Mouse (Mus musculus): Measurements from ENCODE around the gene Tbx5. TPM values are rescaled to one million over a fixed set of nuclear protein-coding genes. Genes with fewer than 3 reads are reported as not detected.

Tbx5 gene
- polyA plus RNA-seq, 1 experiment from 2014 or later: not detected

- Histone ChIP-seq H3K4me3 (ENCODE audit: low read depth, low read length) (no peak overlapping the region), H3K27me3 (ENCODE audit: control insufficient read depth, insufficient read depth, low read length) (peaks cover 97% of the 10 kb centered on the region), H3K9ac (ENCODE audit: low read depth, low read length) (no peak overlapping the region), H3K27ac (ENCODE audit: low read depth, low read length) (no peak overlapping the region), H3K4me1 (replicated peaks; ENCODE audit: control insufficient read depth, insufficient read depth, low read length) (no peaks in the 10 kb centered on the region), H3K36me3 (ENCODE audit: control insufficient read depth, insufficient read depth, low read length) (no peaks in the 10 kb centered on the region), H3K4me2 (replicated peaks; ENCODE audit: low read depth, low read length) (no peak overlapping the region), H3K9me3 (ENCODE audit: control insufficient read depth, low read length) (no peaks in the 10 kb centered on the region)
- ATAC-seq (ENCODE audit: low FRiP score): no peak
- WGBS: 2% methylated on average over 5 of the region's 5 CpGs
- DNase-seq (ENCODE audit: low spot score): peak; percentile 19
Measured at GRCm38 (mm10) chr5:119798713-119799418, 33.6 kb upstream of the Tbx5 start.

GRCm38 (mm10) chr5:119799419-119800242, 32.8 kb upstream of the Tbx5 start:
- no peaks in the 10 kb centered on the region for H3K9me3 ChIP-seq (ENCODE audit: control insufficient read depth, low read length)
- WGBS: under 1% methylated on average over 9 of the region's 9 CpGs
- no peak overlapping the region for H3K4me3 ChIP-seq (ENCODE audit: low read depth, low read length)
- no peaks in the 10 kb centered on the region for H3K4me1 ChIP-seq (replicated peaks; ENCODE audit: control insufficient read depth, insufficient read depth, low read length)
- H3K9ac ChIP-seq (ENCODE audit: low read depth, low read length): no peak overlapping the region
- H3K27me3 ChIP-seq (ENCODE audit: control insufficient read depth, insufficient read depth, low read length): peaks cover 97% of the 10 kb centered on the region
- no peak for ATAC-seq (ENCODE audit: low FRiP score)
- DNase-seq (ENCODE audit: low spot score): peak; percentile 37
- no peaks in the 10 kb centered on the region for H3K36me3 ChIP-seq (ENCODE audit: control insufficient read depth, insufficient read depth, low read length)
- H3K4me2 ChIP-seq (replicated peaks; ENCODE audit: low read depth, low read length): no peak overlapping the region
- no peak overlapping the region for H3K27ac ChIP-seq (ENCODE audit: low read depth, low read length)

GRCm38 (mm10) chr5:119800243-119800665, 32.2 kb upstream of the Tbx5 start:
- H3K4me3 ChIP-seq (ENCODE audit: low read depth, low read length): no peak overlapping the region
- H3K4me1 ChIP-seq (replicated peaks; ENCODE audit: control insufficient read depth, insufficient read depth, low read length): no peaks in the 10 kb centered on the region
- H3K9me3 ChIP-seq (ENCODE audit: control insufficient read depth, low read length): no peaks in the 10 kb centered on the region
- DNase-seq (ENCODE audit: low spot score): no peak
- H3K4me2 ChIP-seq (replicated peaks; ENCODE audit: low read depth, low read length): no peak overlapping the region
- WGBS: under 1% methylated on average over 11 of the region's 11 CpGs
- ATAC-seq (ENCODE audit: low FRiP score): no peak
- H3K9ac ChIP-seq (ENCODE audit: low read depth, low read length): no peak overlapping the region
- H3K27ac ChIP-seq (ENCODE audit: low read depth, low read length): no peak overlapping the region
- peaks cover 97% of the 10 kb centered on the region for H3K27me3 ChIP-seq (ENCODE audit: control insufficient read depth, insufficient read depth, low read length)
- H3K36me3 ChIP-seq (ENCODE audit: control insufficient read depth, insufficient read depth, low read length): no peaks in the 10 kb centered on the region

- under 1% methylated on average over 27 of the region's 27 CpGs for WGBS
- Histone ChIP-seq H3K9ac (ENCODE audit: low read depth, low read length) (no peak overlapping the region), H3K36me3 (ENCODE audit: control insufficient read depth, insufficient read depth, low read length) (no peaks in the 10 kb centered on the region), H3K4me2 (replicated peaks; ENCODE audit: low read depth, low read length) (no peak overlapping the region), H3K27ac (ENCODE audit: low read depth, low read length) (no peak overlapping the region), H3K9me3 (ENCODE audit: control insufficient read depth, low read length) (no peaks in the 10 kb centered on the region), H3K4me1 (replicated peaks; ENCODE audit: control insufficient read depth, insufficient read depth, low read length) (no peaks in the 10 kb centered on the region), H3K27me3 (ENCODE audit: control insufficient read depth, insufficient read depth, low read length) (peaks cover 100% of the 10 kb centered on the region), H3K4me3 (ENCODE audit: low read depth, low read length) (no peak overlapping the region)
- ATAC-seq (ENCODE audit: low FRiP score) (no peak), DNase-seq (ENCODE audit: low spot score) (peak; percentile 56)
Measured at GRCm38 (mm10) chr5:119802617-119803410, 29.7 kb upstream of the Tbx5 start.

- DNase-seq (ENCODE audit: low spot score) (peak; percentile 62), ATAC-seq (ENCODE audit: low FRiP score) (no peak)
- no peak overlapping the region for H3K4me2 ChIP-seq (replicated peaks; ENCODE audit: low read depth, low read length)
- H3K27ac ChIP-seq (ENCODE audit: low read depth, low read length): no peak overlapping the region
- WGBS: under 1% methylated on average over 64 of the region's 64 CpGs
- no peaks in the 10 kb centered on the region for H3K4me1 ChIP-seq (replicated peaks; ENCODE audit: control insufficient read depth, insufficient read depth, low read length)
- no peak overlapping the region for H3K9ac ChIP-seq (ENCODE audit: low read depth, low read length)
- no peak overlapping the region for H3K4me3 ChIP-seq (ENCODE audit: low read depth, low read length)
- no peaks in the 10 kb centered on the region for H3K9me3 ChIP-seq (ENCODE audit: control insufficient read depth, low read length)
- H3K27me3 ChIP-seq (ENCODE audit: control insufficient read depth, insufficient read depth, low read length): peaks cover 100% of the 10 kb centered on the region
- H3K36me3 ChIP-seq (ENCODE audit: control insufficient read depth, insufficient read depth, low read length): no peaks in the 10 kb centered on the region
Measured at GRCm38 (mm10) chr5:119803411-119804251, 28.8 kb upstream of the Tbx5 start.

GRCm38 (mm10) chr5:119804301-119805039, 28.0 kb upstream of the Tbx5 start:
- Histone ChIP-seq H3K27ac (ENCODE audit: low read depth, low read length) (no peak overlapping the region), H3K27me3 (ENCODE audit: control insufficient read depth, insufficient read depth, low read length) (peaks cover 100% of the 10 kb centered on the region), H3K4me1 (replicated peaks; ENCODE audit: control insufficient read depth, insufficient read depth, low read length) (no peaks in the 10 kb centered on the region), H3K4me2 (replicated peaks; ENCODE audit: low read depth, low read length) (no peak overlapping the region), H3K9me3 (ENCODE audit: control insufficient read depth, low read length) (no peaks in the 10 kb centered on the region), H3K4me3 (ENCODE audit: low read depth, low read length) (no peak overlapping the region), H3K36me3 (ENCODE audit: control insufficient read depth, insufficient read depth, low read length) (no peaks in the 10 kb centered on the region), H3K9ac (ENCODE audit: low read depth, low read length) (no peak overlapping the region)
- DNase-seq (ENCODE audit: low spot score) (peak; percentile 55), ATAC-seq (ENCODE audit: low FRiP score) (no peak)
- under 1% methylated on average over 35 of the region's 35 CpGs for WGBS

- no peaks in the 10 kb centered on the region for H3K4me1 ChIP-seq (replicated peaks; ENCODE audit: control insufficient read depth, insufficient read depth, low read length)
- peaks cover 98% of the 10 kb centered on the region for H3K27me3 ChIP-seq (ENCODE audit: control insufficient read depth, insufficient read depth, low read length)
- no peak overlapping the region for H3K9ac ChIP-seq (ENCODE audit: low read depth, low read length)
- H3K4me3 ChIP-seq (ENCODE audit: low read depth, low read length): no peak overlapping the region
- no peaks in the 10 kb centered on the region for H3K9me3 ChIP-seq (ENCODE audit: control insufficient read depth, low read length)
- ATAC-seq (ENCODE audit: low FRiP score) (no peak), DNase-seq (ENCODE audit: low spot score) (peak; percentile 43)
- H3K4me2 ChIP-seq (replicated peaks; ENCODE audit: low read depth, low read length): no peak overlapping the region
- WGBS: under 1% methylated on average over 5 of the region's 5 CpGs
- H3K27ac ChIP-seq (ENCODE audit: low read depth, low read length): no peak overlapping the region
- H3K36me3 ChIP-seq (ENCODE audit: control insufficient read depth, insufficient read depth, low read length): no peaks in the 10 kb centered on the region
Measured at GRCm38 (mm10) chr5:119805636-119806035, 26.8 kb upstream of the Tbx5 start.
